Mouse (Mus musculus): Measurements from ENCODE around the gene Ajuba. TPM values are rescaled to one million over a fixed set of nuclear protein-coding genes. Genes with fewer than 3 reads are reported as not detected.

Gene Ajuba
- polyA plus RNA-seq, 1 experiment, result 12.5 TPM

- Histone ChIP-seq H3K36me3 (ENCODE audit: control insufficient read depth, insufficient read depth, low read length) (no peaks in the 10 kb centered on the region), H3K27me3 (ENCODE audit: control insufficient read depth, insufficient read depth, low read length) (no peaks in the 10 kb centered on the region), H3K4me3 (ENCODE audit: control insufficient read depth, low read depth, low read length) (no peak overlapping the region), H3K4me1 (ENCODE audit: control insufficient read depth, insufficient read depth, low read length) (peaks cover 11% of the 10 kb centered on the region), H3K27ac (ENCODE audit: control insufficient read depth, insufficient read depth, low read depth, low read length) (peak overlapping the region; percentile 68)
- TF ChIP-seq CTCF (IDR thresholded peaks at IDR 0.05; ENCODE audit: control insufficient read depth, insufficient read depth, insufficient replicate concordance, low read depth, low read length) (no peak), POLR2A (IDR thresholded peaks at IDR 0.05; ENCODE audit: control insufficient read depth, low read depth, low read length) (no peak)
Observed at GRCm38 (mm10) chr14:54592319-54592934, 15.1 kb upstream of the Ajuba start.

GRCm38 (mm10) chr14:54591056-54591455 is 13.7 kb upstream of the Ajuba start:
- Histone ChIP-seq H3K4me1 (ENCODE audit: control insufficient read depth, insufficient read depth, low read length) (peaks cover 11% of the 10 kb centered on the region), H3K27ac (ENCODE audit: control insufficient read depth, insufficient read depth, low read depth, low read length) (no peak overlapping the region), H3K27me3 (ENCODE audit: control insufficient read depth, insufficient read depth, low read length) (no peaks in the 10 kb centered on the region), H3K36me3 (ENCODE audit: control insufficient read depth, insufficient read depth, low read length) (no peaks in the 10 kb centered on the region), H3K4me3 (ENCODE audit: control insufficient read depth, low read depth, low read length) (no peak overlapping the region)
- TF ChIP-seq POLR2A (IDR thresholded peaks at IDR 0.05; ENCODE audit: control insufficient read depth, low read depth, low read length) (no peak), CTCF (IDR thresholded peaks at IDR 0.05; ENCODE audit: control insufficient read depth, insufficient read depth, insufficient replicate concordance, low read depth, low read length) (no peak)

GRCm38 (mm10) chr14:54583681-54584338 is 6.5 kb upstream of the Ajuba start:
- TF ChIP-seq CTCF (IDR thresholded peaks at IDR 0.05; ENCODE audit: control insufficient read depth, insufficient read depth, insufficient replicate concordance, low read depth, low read length) (peak; percentile 57; the same call in 1 of the 2 replicates), POLR2A (IDR thresholded peaks at IDR 0.05; ENCODE audit: control insufficient read depth, low read depth, low read length) (no peak)
- H3K36me3 ChIP-seq (ENCODE audit: control insufficient read depth, insufficient read depth, low read length), result no peaks in the 10 kb centered on the region
- no peaks in the 10 kb centered on the region for H3K4me1 ChIP-seq (ENCODE audit: control insufficient read depth, insufficient read depth, low read length)
- no peak overlapping the region for H3K27ac ChIP-seq (ENCODE audit: control insufficient read depth, insufficient read depth, low read depth, low read length)
- no peaks in the 10 kb centered on the region for H3K27me3 ChIP-seq (ENCODE audit: control insufficient read depth, insufficient read depth, low read length)
- no peak overlapping the region for H3K4me3 ChIP-seq (ENCODE audit: control insufficient read depth, low read depth, low read length)

GRCm38 (mm10) chr14:54582536-54582935 is 5.2 kb upstream of the Ajuba start:
- no peak for TF ChIP-seq CTCF (IDR thresholded peaks at IDR 0.05; ENCODE audit: control insufficient read depth, insufficient read depth, insufficient replicate concordance, low read depth, low read length)
- TF ChIP-seq POLR2A (IDR thresholded peaks at IDR 0.05; ENCODE audit: control insufficient read depth, low read depth, low read length), result no peak
- no peak overlapping the region for H3K27ac ChIP-seq (ENCODE audit: control insufficient read depth, insufficient read depth, low read depth, low read length)
- no peaks in the 10 kb centered on the region for H3K36me3 ChIP-seq (ENCODE audit: control insufficient read depth, insufficient read depth, low read length)
- peaks cover 6% of the 10 kb centered on the region for H3K4me1 ChIP-seq (ENCODE audit: control insufficient read depth, insufficient read depth, low read length)
- no peak overlapping the region for H3K4me3 ChIP-seq (ENCODE audit: control insufficient read depth, low read depth, low read length)
- no peaks in the 10 kb centered on the region for H3K27me3 ChIP-seq (ENCODE audit: control insufficient read depth, insufficient read depth, low read length)

GRCm38 (mm10) chr14:54579638-54580037 is 2.3 kb upstream of the Ajuba start:
- no peaks in the 10 kb centered on the region for H3K36me3 ChIP-seq (ENCODE audit: control insufficient read depth, insufficient read depth, low read length)
- no peak overlapping the region for H3K27ac ChIP-seq (ENCODE audit: control insufficient read depth, insufficient read depth, low read depth, low read length)
- H3K4me1 ChIP-seq (ENCODE audit: control insufficient read depth, insufficient read depth, low read length), result peaks cover 33% of the 10 kb centered on the region
- no peak overlapping the region for H3K4me3 ChIP-seq (ENCODE audit: control insufficient read depth, low read depth, low read length)
- TF ChIP-seq CTCF (IDR thresholded peaks at IDR 0.05; ENCODE audit: control insufficient read depth, insufficient read depth, insufficient replicate concordance, low read depth, low read length), result no peak
- no peak for TF ChIP-seq POLR2A (IDR thresholded peaks at IDR 0.05; ENCODE audit: control insufficient read depth, low read depth, low read length)
- H3K27me3 ChIP-seq (ENCODE audit: control insufficient read depth, insufficient read depth, low read length), result no peaks in the 10 kb centered on the region

GRCm38 (mm10) chr14:54578063-54578462 is 705 bp upstream of the Ajuba start:
- TF ChIP-seq POLR2A (IDR thresholded peaks at IDR 0.05; ENCODE audit: control insufficient read depth, low read depth, low read length), result no peak
- no peak; the same call in 1 of the 2 replicates for TF ChIP-seq CTCF (IDR thresholded peaks at IDR 0.05; ENCODE audit: control insufficient read depth, insufficient read depth, insufficient replicate concordance, low read depth, low read length)
- Histone ChIP-seq H3K4me1 (ENCODE audit: control insufficient read depth, insufficient read depth, low read length) (peaks cover 41% of the 10 kb centered on the region), H3K27ac (ENCODE audit: control insufficient read depth, insufficient read depth, low read depth, low read length) (peak overlapping the region; percentile 93), H3K36me3 (ENCODE audit: control insufficient read depth, insufficient read depth, low read length) (no peaks in the 10 kb centered on the region), H3K27me3 (ENCODE audit: control insufficient read depth, insufficient read depth, low read length) (no peaks in the 10 kb centered on the region), H3K4me3 (ENCODE audit: control insufficient read depth, low read depth, low read length) (peak overlapping the region; percentile 89)

GRCm38 (mm10) chr14:54576241-54577088 is 893 bp downstream of the Ajuba start:
- Histone ChIP-seq H3K4me3 (ENCODE audit: control insufficient read depth, low read depth, low read length) (peak overlapping the region; percentile 89), H3K27me3 (ENCODE audit: control insufficient read depth, insufficient read depth, low read length) (no peaks in the 10 kb centered on the region), H3K4me1 (ENCODE audit: control insufficient read depth, insufficient read depth, low read length) (peaks cover 44% of the 10 kb centered on the region), H3K27ac (ENCODE audit: control insufficient read depth, insufficient read depth, low read depth, low read length) (peak overlapping the region; percentile 74), H3K36me3 (ENCODE audit: control insufficient read depth, insufficient read depth, low read length) (no peaks in the 10 kb centered on the region)
- TF ChIP-seq CTCF (IDR thresholded peaks at IDR 0.05; ENCODE audit: control insufficient read depth, insufficient read depth, insufficient replicate concordance, low read depth, low read length) (no peak), POLR2A (IDR thresholded peaks at IDR 0.05; ENCODE audit: control insufficient read depth, low read depth, low read length) (no peak)
